Mouse (Mus musculus): ENCODE measurements around the gene Dab1. TPM values are rescaled to one million over a fixed set of nuclear protein-coding genes. Genes with fewer than 3 reads are reported as not detected.

The Dab1 gene
- polyA plus RNA-seq, 1 experiment from 2014 or later = 22.8 TPM

GRCm38 (mm10) chr4:103822669-103823068 lies 203.5 kb downstream of the Dab1 start:
- no peak for TF ChIP-seq CTCF (IDR thresholded peaks at IDR 0.05; ENCODE audit: low read depth)
- no peak overlapping the region for H3K27ac ChIP-seq
- no peak for ATAC-seq (replicated peaks; ENCODE audit: low FRiP score, low read depth)

GRCm38 (mm10) chr4:103838377-103838776 lies 219.2 kb downstream of the Dab1 start:
- H3K4me2 ChIP-seq (ENCODE audit: low read length) = no peak overlapping the region
- no peaks in the 10 kb centered on the region for H3K4me1 ChIP-seq (replicated peaks; ENCODE audit: insufficient read depth, low read length)
- H3K36me3 ChIP-seq (ENCODE audit: insufficient read depth, low read length) = no peaks in the 10 kb centered on the region
- no peak for TF ChIP-seq CTCF (IDR thresholded peaks at IDR 0.05; ENCODE audit: low read depth)
- H3K9me3 ChIP-seq (replicated peaks; ENCODE audit: low read length) = no peaks in the 10 kb centered on the region
- H3K27me3 ChIP-seq (ENCODE audit: insufficient read depth, low read length) = no peaks in the 10 kb centered on the region
- WGBS = 32% methylated on average over 5 of the region's 5 CpGs
- no peak overlapping the region for H3K9ac ChIP-seq (ENCODE audit: low read depth, low read length)
- ATAC-seq (replicated peaks; ENCODE audit: low FRiP score, low read depth) = no peak
- no peak overlapping the region for H3K4me3 ChIP-seq (replicated peaks; ENCODE audit: low read depth, low read length)
- no peak for DNase-seq (ENCODE audit: low spot score)
- H3K27ac ChIP-seq = no peak overlapping the region

More at GRCm38 (mm10) chr4:103822669-103823068, 203.5 kb downstream of the Dab1 start:
- Histone ChIP-seq H3K9ac (ENCODE audit: low read depth, low read length) (no peak overlapping the region), H3K4me1 (replicated peaks; ENCODE audit: insufficient read depth, low read length) (no peaks in the 10 kb centered on the region), H3K36me3 (ENCODE audit: insufficient read depth, low read length) (no peaks in the 10 kb centered on the region), H3K4me2 (ENCODE audit: low read length) (no peak overlapping the region), H3K4me3 (replicated peaks; ENCODE audit: low read depth, low read length) (no peak overlapping the region), H3K27me3 (ENCODE audit: insufficient read depth, low read length) (no peaks in the 10 kb centered on the region), H3K9me3 (replicated peaks; ENCODE audit: low read length) (no peaks in the 10 kb centered on the region)
- 84% methylated on average over 4 of the region's 4 CpGs for whole genome bisulfite sequencing
- no peak for DNase-seq (ENCODE audit: low spot score)

GRCm38 (mm10) chr4:103839541-103839940 lies 220.4 kb downstream of the Dab1 start:
- no peaks in the 10 kb centered on the region for H3K9me3 ChIP-seq (replicated peaks; ENCODE audit: low read length)
- no peak for ATAC-seq (replicated peaks; ENCODE audit: low FRiP score, low read depth)
- DNase-seq (ENCODE audit: low spot score) = no peak

GRCm38 (mm10) chr4:103841126-103841525 lies 222.0 kb downstream of the Dab1 start:
- Histone ChIP-seq H3K4me1 (replicated peaks; ENCODE audit: insufficient read depth, low read length) (no peaks in the 10 kb centered on the region), H3K4me3 (replicated peaks; ENCODE audit: low read depth, low read length) (no peak overlapping the region), H3K4me2 (ENCODE audit: low read length) (no peak overlapping the region), H3K9ac (ENCODE audit: low read depth, low read length) (no peak overlapping the region), H3K27ac (no peak overlapping the region), H3K36me3 (ENCODE audit: insufficient read depth, low read length) (no peaks in the 10 kb centered on the region), H3K9me3 (replicated peaks; ENCODE audit: low read length) (no peaks in the 10 kb centered on the region), H3K27me3 (ENCODE audit: insufficient read depth, low read length) (no peaks in the 10 kb centered on the region)
- ATAC-seq (replicated peaks; ENCODE audit: low FRiP score, low read depth) (no peak), DNase-seq (ENCODE audit: low spot score) (no peak)
- 43% methylated on average over 7 of the region's 7 CpGs for WGBS
- TF ChIP-seq CTCF (IDR thresholded peaks at IDR 0.05; ENCODE audit: low read depth) = no peak

More at GRCm38 (mm10) chr4:103839541-103839940, 220.4 kb downstream of the Dab1 start:
- no peaks in the 10 kb centered on the region for H3K36me3 ChIP-seq (ENCODE audit: insufficient read depth, low read length)
- no peaks in the 10 kb centered on the region for H3K27me3 ChIP-seq (ENCODE audit: insufficient read depth, low read length)
- TF ChIP-seq CTCF (IDR thresholded peaks at IDR 0.05; ENCODE audit: low read depth) = no peak
- H3K4me1 ChIP-seq (replicated peaks; ENCODE audit: insufficient read depth, low read length) = no peaks in the 10 kb centered on the region
- WGBS = 84% methylated on average over 2 of the region's 2 CpGs
- no peak overlapping the region for H3K9ac ChIP-seq (ENCODE audit: low read depth, low read length)
- H3K4me2 ChIP-seq (ENCODE audit: low read length) = no peak overlapping the region
- H3K4me3 ChIP-seq (replicated peaks; ENCODE audit: low read depth, low read length) = no peak overlapping the region
- H3K27ac ChIP-seq = no peak overlapping the region

- no peak for TF ChIP-seq CTCF (IDR thresholded peaks at IDR 0.05; ENCODE audit: low read depth)
- no peaks in the 10 kb centered on the region for H3K36me3 ChIP-seq (ENCODE audit: insufficient read depth, low read length)
- H3K4me3 ChIP-seq (replicated peaks; ENCODE audit: low read depth, low read length) = no peak overlapping the region
- no peaks in the 10 kb centered on the region for H3K9me3 ChIP-seq (replicated peaks; ENCODE audit: low read length)
- H3K9ac ChIP-seq (ENCODE audit: low read depth, low read length) = no peak overlapping the region
- ATAC-seq (replicated peaks; ENCODE audit: low FRiP score, low read depth) (no peak), DNase-seq (ENCODE audit: low spot score) (no peak)
- H3K4me1 ChIP-seq (replicated peaks; ENCODE audit: insufficient read depth, low read length) = no peaks in the 10 kb centered on the region
- H3K27ac ChIP-seq = no peak overlapping the region
- 73% methylated on average over 7 of the region's 7 CpGs for WGBS
- no peak overlapping the region for H3K4me2 ChIP-seq (ENCODE audit: low read length)
- no peaks in the 10 kb centered on the region for H3K27me3 ChIP-seq (ENCODE audit: insufficient read depth, low read length)
Observed at GRCm38 (mm10) chr4:103844635-103845034, 225.5 kb downstream of the Dab1 start.

GRCm38 (mm10) chr4:103857173-103857572 lies 238.0 kb downstream of the Dab1 start:
- Histone ChIP-seq H3K9me3 (replicated peaks; ENCODE audit: low read length) (no peaks in the 10 kb centered on the region), H3K36me3 (ENCODE audit: insufficient read depth, low read length) (no peaks in the 10 kb centered on the region), H3K4me1 (replicated peaks; ENCODE audit: insufficient read depth, low read length) (no peaks in the 10 kb centered on the region), H3K9ac (ENCODE audit: low read depth, low read length) (no peak overlapping the region), H3K27me3 (ENCODE audit: insufficient read depth, low read length) (no peaks in the 10 kb centered on the region), H3K4me3 (replicated peaks; ENCODE audit: low read depth, low read length) (no peak overlapping the region), H3K4me2 (ENCODE audit: low read length) (no peak overlapping the region), H3K27ac (no peak overlapping the region)
- 5% methylated on average over 1 of the region's 1 CpGs for WGBS
- peak; percentile 57 for TF ChIP-seq CTCF (IDR thresholded peaks at IDR 0.05; ENCODE audit: low read depth)
- peak; percentile 9 for DNase-seq (ENCODE audit: low spot score)
- no peak for ATAC-seq (replicated peaks; ENCODE audit: low FRiP score, low read depth)

GRCm38 (mm10) chr4:103875564-103875963 lies 256.4 kb downstream of the Dab1 start:
- ATAC-seq (replicated peaks; ENCODE audit: low FRiP score, low read depth) (no peak), DNase-seq (ENCODE audit: low spot score) (peak; percentile 84)
- no peak overlapping the region for H3K9ac ChIP-seq (ENCODE audit: low read depth, low read length)
- no peak overlapping the region for H3K27ac ChIP-seq
- no peak overlapping the region for H3K4me3 ChIP-seq (replicated peaks; ENCODE audit: low read depth, low read length)
- no peak for TF ChIP-seq CTCF (IDR thresholded peaks at IDR 0.05; ENCODE audit: low read depth)
- H3K4me1 ChIP-seq (replicated peaks; ENCODE audit: insufficient read depth, low read length) = no peaks in the 10 kb centered on the region
- no peaks in the 10 kb centered on the region for H3K36me3 ChIP-seq (ENCODE audit: insufficient read depth, low read length)
- H3K9me3 ChIP-seq (replicated peaks; ENCODE audit: low read length) = no peaks in the 10 kb centered on the region
- 9% methylated on average over 3 of the region's 3 CpGs for WGBS
- no peak overlapping the region for H3K4me2 ChIP-seq (ENCODE audit: low read length)
- H3K27me3 ChIP-seq (ENCODE audit: insufficient read depth, low read length) = no peaks in the 10 kb centered on the region

Data from kidney, postnatal 0 days (tissue).